ENCODE assay signal across 8 mouse cellular contexts in genomic region chr10:116397973-116398372, GRCm38 (mm10).
DNase-seq lines count a peak whose midpoint lies in the region; ATAC-seq and TF ChIP-seq lines count a peak whose summit lies in the region.
"Had no signal": no experiment of that assay in that cellular context is flagged by ENCODE, and none has a peak within 500 bp of the region (broad histone marks: within the 10 kb centered on the region; RNA-seq: fewer than 3 reads in every experiment).

No protein-coding gene starts in this region.

- intact Hi-C loops in heart, postnatal 10 days (cut with DNase I): no loop called here

- H3K4me3 ChIP-seq in heart, embryonic 15.5 days: peak overlapping the region; percentile 26; the same call in 1 of the 2 replicates
- H3K4me3 ChIP-seq in embryonic facial prominence, embryonic 10.5 days: peak overlapping the region; percentile 38; the same call in 1 of the 2 replicates
- H3K4me3 ChIP-seq in hindbrain, embryonic 11.5 days (ENCODE audit: low read depth, low read length): no peak overlapping the region
- no peak overlapping the region for H3K4me3 ChIP-seq in liver, postnatal 0 days (ENCODE audit: low read depth, low read length)

- H3K9me3 ChIP-seq in heart, embryonic 15.5 days (replicated peaks): no peaks in the 10 kb centered on the region
- no peaks in the 10 kb centered on the region for H3K9me3 ChIP-seq in embryonic facial prominence, embryonic 10.5 days
- H3K9me3 ChIP-seq in hindbrain, embryonic 11.5 days (ENCODE audit: control insufficient read depth, low read length): no peaks in the 10 kb centered on the region
- no peaks in the 10 kb centered on the region for H3K9me3 ChIP-seq in liver, postnatal 0 days (ENCODE audit: low read length)

- no peak overlapping the region for H3K9ac ChIP-seq in heart, embryonic 15.5 days
- no peak overlapping the region for H3K9ac ChIP-seq in hindbrain, embryonic 11.5 days (ENCODE audit: low read depth, low read length)
- H3K9ac ChIP-seq in liver, postnatal 0 days (replicated peaks): no peak overlapping the region

- H3K27me3 ChIP-seq in heart, embryonic 15.5 days: no peaks in the 10 kb centered on the region
- no peaks in the 10 kb centered on the region for H3K27me3 ChIP-seq in embryonic facial prominence, embryonic 10.5 days (replicated peaks; ENCODE audit: low read depth, poor library complexity, severe bottlenecking)
- no peaks in the 10 kb centered on the region for H3K27me3 ChIP-seq in hindbrain, embryonic 11.5 days (ENCODE audit: control insufficient read depth, insufficient read depth, low read length)
- no peaks in the 10 kb centered on the region for H3K27me3 ChIP-seq in liver, postnatal 0 days (ENCODE audit: insufficient read depth, low read length)

- DNase-seq in heart, postnatal 10 days: no peak
- DNase-seq in embryonic facial prominence, embryonic 10.5 days (ENCODE audit: low spot score): no peak
- DNase-seq in hindbrain, embryonic 11.5 days (ENCODE audit: low spot score): no peak
- no peak for DNase-seq in liver, postnatal 0 days
- no peak for DNase-seq in yolk sac, embryonic 10.5 days (ENCODE audit: low spot score)
- no peak for DNase-seq in embryo, embryonic 10.5 days (ENCODE audit: low spot score)
- DNase-seq: cerebellum, adult 18-20 months had no signal

- H3K27ac ChIP-seq in heart, embryonic 15.5 days: no peak overlapping the region
- no peak overlapping the region for H3K27ac ChIP-seq in embryonic facial prominence, embryonic 10.5 days (replicated peaks)
- H3K27ac ChIP-seq in hindbrain, embryonic 11.5 days (ENCODE audit: low read depth, low read length): no peak overlapping the region
- no peak overlapping the region for H3K27ac ChIP-seq in liver, postnatal 0 days (ENCODE audit: low read depth)

- H3K4me2 ChIP-seq in heart, embryonic 15.5 days: peak overlapping the region; percentile 62
- peak overlapping the region; percentile 35 for H3K4me2 ChIP-seq in hindbrain, embryonic 11.5 days (replicated peaks; ENCODE audit: low read depth, low read length)
- H3K4me2 ChIP-seq in liver, postnatal 0 days (ENCODE audit: low read depth, low read length): peak overlapping the region; percentile 22; the same call in 1 of the 2 replicates

- no peak for ATAC-seq in heart, embryonic 15.5 days (replicated peaks; ENCODE audit: insufficient number of reproducible peaks, insufficient read depth, low FRiP score, low read depth)
- ATAC-seq in hindbrain, embryonic 11.5 days (ENCODE audit: low FRiP score): no peak
- no peak for ATAC-seq in liver, postnatal 0 days

- WGBS in heart, embryonic 15.5 days: 45% methylated on average over 12 of the region's 12 CpGs
- 65% methylated on average over 12 of the region's 12 CpGs for WGBS in embryonic facial prominence, embryonic 10.5 days
- WGBS in hindbrain, embryonic 11.5 days: 61% methylated on average over 12 of the region's 12 CpGs
- 59% methylated on average over 12 of the region's 12 CpGs for WGBS in liver, postnatal 0 days (ENCODE audit: insufficient replicate concordance)

- peaks cover 22% of the 10 kb centered on the region for H3K4me1 ChIP-seq in heart, embryonic 15.5 days (replicated peaks)
- peaks cover 10% of the 10 kb centered on the region for H3K4me1 ChIP-seq in embryonic facial prominence, embryonic 10.5 days
- no peaks in the 10 kb centered on the region for H3K4me1 ChIP-seq in hindbrain, embryonic 11.5 days (replicated peaks; ENCODE audit: control insufficient read depth, insufficient read depth, low read length)
- H3K4me1 ChIP-seq in liver, postnatal 0 days (ENCODE audit: insufficient read depth): no peaks in the 10 kb centered on the region

- H3K36me3 ChIP-seq in heart, embryonic 15.5 days: no peaks in the 10 kb centered on the region
- H3K36me3 ChIP-seq in embryonic facial prominence, embryonic 10.5 days (replicated peaks): no peaks in the 10 kb centered on the region
- H3K36me3 ChIP-seq in hindbrain, embryonic 11.5 days (ENCODE audit: control insufficient read depth, insufficient read depth, low read length): no peaks in the 10 kb centered on the region
- no peaks in the 10 kb centered on the region for H3K36me3 ChIP-seq in liver, postnatal 0 days (replicated peaks; ENCODE audit: insufficient read depth, low read length)

- TF ChIP-seq CTCF in liver, postnatal 0 days (IDR thresholded peaks at IDR 0.05; ENCODE audit: low read depth): no peak

- no peak for TF ChIP-seq EP300 in liver, postnatal 0 days (IDR thresholded peaks at IDR 0.05; ENCODE audit: low read depth)

Comparison
In these comparisons a context has a peak if more than half of its experiments do, and no peak if none do; other contexts are left out.
1. H3K4me3 ChIP-seq: peak in heart, embryonic 15.5 days (single experiment) and embryonic facial prominence, embryonic 10.5 days (single experiment); none in hindbrain, embryonic 11.5 days (single experiment) and liver, postnatal 0 days (single experiment).
2. Peak in every context shown above with its lines, with median percentiles within 50 percentile points of each other: H3K4me2 ChIP-seq.